Mouse (Mus musculus): ENCODE measurements around the gene Crygd.
"Not testable (repeated sequence)": the region's sequence is repeated elsewhere in the genome, so short reads cannot be mapped to it uniquely, and the experiment has no call there.

The Crygd gene

DNA sequence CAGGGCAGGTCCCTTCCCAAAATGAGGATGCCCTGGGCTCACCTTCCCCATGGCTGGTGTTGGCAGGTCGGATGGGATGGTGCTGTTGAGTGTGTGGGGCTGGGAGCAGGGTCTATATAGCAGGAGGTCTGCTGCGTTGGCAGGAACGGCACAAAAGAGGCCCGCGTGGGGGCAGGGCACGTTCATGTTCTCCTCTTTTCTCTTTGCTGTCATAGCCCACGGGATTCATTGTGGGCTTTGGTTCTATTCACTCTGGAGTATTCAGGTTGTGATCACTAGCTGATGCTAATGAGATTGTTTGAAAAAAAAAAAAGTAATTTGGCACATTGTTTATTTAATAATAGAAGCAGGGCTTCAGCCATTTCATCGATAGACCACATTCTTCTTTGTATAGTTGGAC, at the start of gene Crygd:
TSS of gene Crygd (minus strand) at position 101 of the 400 bp plus-strand sequence.
- DNase-seq (ENCODE audit: low spot score in 2 of 2): no peak

DNA sequence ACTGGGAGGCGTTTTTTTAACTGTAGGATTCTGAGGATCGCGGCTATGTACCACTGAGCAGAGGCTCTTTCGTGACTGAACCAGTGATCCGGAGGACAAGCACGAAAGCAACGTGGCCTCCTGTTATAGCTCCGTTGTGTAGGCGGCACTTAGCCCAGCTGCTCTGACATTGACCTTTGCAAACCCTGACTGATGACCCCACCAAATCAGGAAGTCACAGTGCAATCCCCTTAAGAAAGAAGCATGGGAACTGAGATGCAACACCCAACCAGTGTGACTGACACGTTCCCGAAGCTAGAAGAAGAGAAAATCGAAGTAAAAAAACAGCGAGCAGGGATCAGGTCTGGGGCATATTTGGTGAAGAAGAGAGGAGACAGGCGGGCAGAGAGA, 49.5 kb upstream of the Crygd start:
- no peak for DNase-seq (ENCODE audit: low spot score in 2 of 2)

DNA sequence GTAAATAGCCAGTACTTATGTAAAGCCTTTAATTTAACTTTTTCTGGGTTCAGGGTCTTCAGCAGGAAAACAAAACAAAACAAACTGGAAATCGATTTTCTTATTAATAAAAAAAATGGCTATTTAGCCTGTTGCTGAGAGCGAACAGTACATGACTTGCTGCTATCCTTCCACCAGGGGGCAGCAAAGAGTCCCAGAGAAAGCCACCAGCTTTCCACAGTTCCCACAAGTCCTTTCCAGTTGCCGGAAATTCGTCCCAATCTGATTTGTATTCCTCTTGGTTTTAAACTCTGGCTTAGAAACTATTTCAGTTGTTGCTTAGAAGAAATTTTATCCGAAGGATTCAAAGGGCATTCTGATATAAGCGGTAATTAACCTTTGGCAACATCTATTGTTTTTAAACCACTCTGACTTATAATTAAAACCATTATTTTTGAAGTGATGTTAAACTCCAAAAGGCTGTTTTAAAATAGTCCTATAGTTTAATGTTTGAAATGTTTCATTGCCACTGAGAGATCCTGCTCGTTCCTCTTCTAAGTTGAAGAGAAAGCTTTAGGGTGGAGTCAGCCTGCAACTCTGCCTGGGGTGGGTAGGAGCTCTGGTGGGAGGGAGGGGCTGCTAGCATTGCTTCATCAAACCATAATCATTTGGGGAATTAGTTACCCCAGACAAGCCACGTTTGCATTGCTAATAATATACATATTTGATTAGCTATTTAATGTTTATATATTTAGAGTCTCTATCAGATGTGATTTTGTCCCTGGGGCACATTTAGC, 49.0 kb upstream of the Crygd start:
- peak in 1 of 2 experiments; percentile 33 for DNase-seq (ENCODE audit: low spot score in 2 of 2)

DNA sequence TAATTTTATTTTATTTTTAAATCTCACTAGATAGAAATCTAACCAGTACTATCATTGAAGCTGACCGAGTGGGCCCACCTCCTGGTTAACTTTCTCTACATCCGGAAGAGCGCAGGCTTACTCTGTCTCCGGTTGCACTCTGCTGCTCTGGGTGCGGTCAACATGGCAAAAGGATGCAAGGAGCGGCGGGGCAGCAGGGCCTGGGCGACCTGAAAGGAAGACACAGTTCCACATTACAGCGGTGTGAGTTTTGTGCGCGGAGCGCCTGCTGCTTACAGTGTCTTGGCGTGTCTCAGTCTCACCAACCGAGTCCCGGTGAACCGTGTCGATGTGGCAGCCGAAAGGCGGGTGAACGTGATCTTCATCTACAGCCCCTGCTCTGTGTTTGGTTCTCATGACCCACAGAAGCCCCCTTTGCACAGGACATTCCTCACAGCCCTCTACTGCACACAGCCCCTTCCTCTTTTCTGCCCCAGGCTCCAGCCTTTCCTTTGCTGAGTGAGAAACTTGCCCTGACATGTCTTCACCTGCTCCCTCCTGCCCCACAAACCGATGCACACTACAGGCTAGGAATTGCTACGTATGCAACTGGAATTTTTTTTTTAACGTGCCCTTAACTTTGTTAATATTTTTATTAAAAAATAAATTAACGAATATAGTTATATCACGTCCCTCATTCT, 46.6 kb upstream of the Crygd start:
- DNase-seq (ENCODE audit: low spot score in 2 of 2): no peak

DNA sequence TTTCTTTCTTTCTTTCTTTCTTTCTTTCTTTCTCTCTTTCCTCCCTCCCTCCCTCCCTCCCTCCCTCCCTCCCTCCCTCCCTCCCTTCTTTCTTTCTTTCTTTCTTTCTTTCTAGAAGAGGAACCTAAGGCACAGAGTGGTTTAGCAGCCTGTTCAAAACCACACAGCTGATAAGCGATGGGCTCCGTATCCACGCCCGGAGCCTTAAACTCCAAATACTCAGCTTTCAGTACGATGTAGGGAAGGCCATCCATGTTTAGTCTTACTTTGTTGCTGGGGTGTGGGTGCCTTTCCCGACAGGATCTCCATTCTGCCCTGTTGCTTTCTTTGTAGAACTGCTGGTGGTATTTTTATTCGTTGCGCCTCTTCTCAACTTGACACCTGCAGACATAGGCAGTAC, 45.9 kb upstream of the Crygd start:
- no peak for DNase-seq (ENCODE audit: low spot score in 2 of 2)

DNA sequence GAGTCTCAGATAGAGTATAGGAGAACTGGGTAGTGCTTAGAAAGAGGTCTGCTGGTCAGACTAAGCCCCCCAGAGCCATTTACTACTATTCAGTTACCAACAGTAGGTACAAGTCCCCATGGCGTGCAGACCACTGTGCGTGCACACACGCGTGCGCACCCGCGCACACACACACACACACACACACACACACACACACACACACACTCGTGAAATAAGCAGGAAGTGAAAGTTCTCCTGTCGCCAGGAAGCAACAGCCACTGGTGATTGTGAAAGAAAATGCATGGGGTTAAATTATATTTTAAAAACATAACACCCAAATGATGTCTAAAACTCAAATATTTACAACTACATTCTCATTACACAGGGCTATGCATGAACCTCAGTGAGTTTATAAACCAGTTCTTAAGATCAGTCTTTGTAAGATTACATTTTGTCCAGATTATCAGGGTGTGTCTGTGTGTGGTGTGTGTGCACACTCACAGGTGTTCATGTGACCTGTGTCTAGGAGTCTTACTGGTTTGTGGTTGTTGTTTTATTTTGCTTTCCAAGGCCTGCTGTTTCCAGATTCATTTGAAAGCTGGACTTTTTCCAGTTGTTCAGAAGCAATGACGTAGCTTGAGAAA, 44.5 kb upstream of the Crygd start:
- DNase-seq (ENCODE audit: low spot score in 2 of 2): no peak

DNA sequence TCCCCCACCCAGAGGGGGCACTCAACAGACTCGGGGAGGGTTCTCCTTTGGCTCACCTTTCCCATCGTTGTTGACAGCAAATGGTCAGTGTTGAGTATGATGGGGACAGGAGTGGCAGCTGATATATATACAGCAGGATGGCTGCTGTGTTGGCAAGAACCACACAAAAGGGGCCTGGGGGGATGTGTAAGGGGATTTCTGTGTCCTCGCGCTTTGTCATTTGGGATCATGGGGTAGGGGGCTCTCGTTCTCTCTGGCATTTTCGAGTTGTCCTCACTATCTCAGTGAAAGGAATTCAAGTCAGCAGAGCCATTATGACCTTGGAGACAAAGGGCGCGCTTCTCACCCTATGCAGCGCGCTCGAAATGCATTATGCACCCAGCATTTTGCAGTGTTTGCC, 40.0 kb upstream of the Crygd start, which contains the start of gene Cryga:
TSS of gene Cryga (minus strand) at position 101 of the 400 bp plus-strand sequence.
- no peak for DNase-seq (ENCODE audit: low spot score in 2 of 2)

DNA sequence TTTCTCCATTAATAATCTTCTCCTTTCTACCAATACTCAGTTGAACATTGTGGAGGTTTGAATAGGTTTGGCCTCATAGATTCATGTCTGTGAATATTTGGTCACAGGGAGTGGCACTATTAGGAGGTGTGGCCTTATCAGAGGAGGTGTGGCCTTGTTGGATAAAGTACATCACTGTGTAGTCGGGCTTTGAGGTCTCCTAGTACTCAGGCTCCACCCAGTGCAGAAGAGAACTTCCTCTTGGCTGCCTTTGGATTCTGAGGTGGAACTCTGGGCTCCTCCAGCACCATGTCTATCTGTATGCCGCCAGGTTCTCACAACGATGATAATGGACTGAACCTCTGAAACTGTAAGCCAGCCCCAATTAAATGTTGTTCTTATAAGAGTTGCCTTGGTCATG, 33.7 kb upstream of the Crygd start:
- no peak for DNase-seq (ENCODE audit: low spot score in 2 of 2)

DNA sequence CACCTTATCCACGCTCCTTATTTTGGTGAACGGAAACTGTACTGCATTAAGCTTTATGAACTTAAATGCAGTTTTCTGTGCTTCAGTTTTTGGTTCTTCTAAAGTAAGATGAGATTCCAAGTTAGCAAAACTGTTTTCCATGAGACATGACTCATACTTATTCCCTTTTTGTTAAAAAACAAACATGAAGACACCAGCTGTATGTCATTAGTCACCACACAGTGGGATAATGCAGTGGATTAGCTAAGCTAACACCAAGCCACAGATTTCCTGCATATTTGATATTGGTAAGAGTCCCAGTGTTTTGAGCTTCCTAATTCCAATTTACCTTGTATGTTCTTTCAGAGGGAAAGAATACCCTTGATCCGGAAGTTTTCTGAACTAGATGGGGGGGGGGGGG, 28.3 kb upstream of the Crygd start:
- no peak for DNase-seq (ENCODE audit: low spot score in 2 of 2)

DNA sequence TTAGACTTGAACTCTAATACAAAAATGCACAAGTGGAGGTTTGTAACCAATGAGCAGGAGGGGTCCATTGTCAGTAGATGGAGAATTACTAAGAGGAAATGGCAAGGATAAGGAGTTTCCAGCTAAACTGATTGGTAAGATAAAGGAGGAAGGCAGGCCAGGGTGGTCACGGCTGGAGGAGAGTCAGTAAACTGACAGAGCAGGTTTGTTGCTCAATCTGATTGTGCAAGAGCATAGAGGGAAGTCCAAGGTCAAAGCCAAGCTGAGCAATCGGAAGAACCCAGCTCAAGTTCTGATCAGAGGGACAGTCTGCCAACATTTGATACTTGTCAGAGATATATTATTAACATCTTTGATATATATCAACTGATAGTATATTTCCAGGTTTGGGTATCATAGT, 27.1 kb upstream of the Crygd start:
- no peak for DNase-seq (ENCODE audit: low spot score in 2 of 2)

DNA sequence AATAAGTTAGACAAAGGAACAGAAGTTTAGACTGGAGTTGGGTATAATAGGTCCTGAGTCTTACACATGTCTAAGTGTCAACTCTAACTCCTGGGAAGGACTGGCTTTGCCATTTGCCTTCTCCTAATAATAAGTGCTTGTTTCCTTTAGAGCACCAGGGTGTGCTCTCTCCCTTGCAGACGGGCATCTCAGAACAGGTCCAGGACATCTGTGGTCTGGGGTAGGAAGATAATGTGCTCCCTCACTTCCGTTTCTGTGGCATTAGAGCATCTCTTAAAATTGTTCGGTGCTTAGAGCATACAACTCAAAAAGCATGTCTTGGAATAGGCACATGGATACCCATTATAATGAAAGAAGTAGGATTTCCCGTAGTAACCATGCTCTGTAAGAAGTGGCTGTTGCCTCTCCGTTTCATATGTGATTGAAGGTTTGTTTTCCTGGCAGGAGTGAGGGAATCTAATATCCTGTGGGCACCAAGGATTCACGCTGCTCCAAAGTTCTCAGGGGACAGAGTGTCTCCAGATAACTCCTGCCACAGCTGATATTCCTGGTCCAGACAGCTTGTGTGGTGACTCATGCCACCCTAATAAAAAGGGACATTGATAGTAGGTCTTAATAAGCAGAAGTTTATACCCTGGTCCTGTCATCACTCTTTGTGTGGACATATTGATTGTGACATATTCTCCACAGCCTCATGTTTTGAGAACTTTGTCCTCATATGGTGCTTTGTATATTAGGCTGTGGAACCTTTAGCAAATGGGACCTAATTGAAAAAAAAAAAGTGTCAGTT, 25.5 kb upstream of the Crygd start:
- DNase-seq (ENCODE audit: low spot score in 2 of 2): no peak

DNA sequence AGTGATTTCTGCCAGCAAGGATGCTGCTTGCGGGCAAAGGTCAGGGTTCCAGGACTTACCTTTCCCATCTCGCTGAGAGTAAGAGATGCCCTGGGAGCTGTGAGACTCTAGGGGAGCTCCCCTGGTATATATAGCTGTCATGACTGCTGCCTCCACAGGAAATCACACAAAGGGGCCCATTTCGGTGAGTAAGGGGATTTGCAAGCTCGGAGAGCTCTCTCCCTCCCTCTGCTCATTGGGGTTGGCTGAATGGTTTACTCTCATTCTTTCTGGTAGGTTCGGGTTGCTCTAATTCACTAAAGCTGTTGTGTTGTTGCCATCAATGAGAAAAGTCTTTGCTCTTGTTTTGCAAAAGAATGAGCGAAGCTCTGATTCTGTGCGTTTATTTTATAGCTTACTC, 18.9 kb upstream of the Crygd start, which contains the start of gene Crygb:
TSS of gene Crygb (minus strand) at position 101 of the 400 bp plus-strand sequence.
- no peak for DNase-seq (ENCODE audit: low spot score in 2 of 2)

DNA sequence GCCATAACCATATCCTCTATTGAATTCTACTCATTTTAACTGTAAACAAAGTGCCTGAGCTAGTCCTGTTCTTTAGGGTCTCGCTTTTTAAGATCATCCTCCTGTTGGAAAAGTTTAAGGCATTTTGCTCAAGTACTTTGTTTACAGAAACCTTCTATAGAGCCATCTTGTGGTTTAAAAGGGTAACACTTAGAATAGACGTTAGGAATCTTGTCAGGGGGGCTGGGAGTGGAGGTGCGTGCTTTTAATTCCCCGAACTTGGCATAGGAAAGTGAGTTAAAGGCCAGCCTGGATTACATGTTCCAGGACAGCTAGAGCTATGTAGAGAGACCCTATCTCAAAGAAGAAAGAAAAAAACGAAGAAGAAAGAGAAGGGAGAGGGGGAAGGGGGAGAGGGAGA, 12.4 kb upstream of the Crygd start:
- no peak for DNase-seq (ENCODE audit: low spot score in 2 of 2)

DNA sequence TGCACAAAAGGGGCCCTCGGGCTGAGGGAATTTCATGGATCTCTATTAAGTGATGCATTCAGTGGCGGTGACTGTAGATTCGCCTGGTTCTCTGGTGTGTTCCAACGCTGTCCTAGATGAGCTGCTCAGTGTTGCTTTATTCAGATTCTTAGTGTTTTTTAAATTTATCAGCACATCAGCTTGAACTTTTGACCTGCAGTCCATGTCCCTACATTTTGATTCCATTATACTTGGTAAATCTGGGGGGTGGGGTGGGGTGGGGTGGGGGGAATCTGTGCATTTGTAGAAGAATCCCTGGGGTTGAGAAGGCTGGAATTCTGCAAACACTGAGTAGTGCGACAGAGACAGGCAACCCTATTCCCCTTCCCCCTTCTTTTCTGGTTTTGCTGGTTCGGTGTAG, 10.3 kb upstream of the Crygd start, which contains the start of gene Crygc:
TSS of gene Crygc (minus strand) at position 101 of the 400 bp plus-strand sequence.
- no peak for DNase-seq (ENCODE audit: low spot score in 2 of 2)

DNA sequence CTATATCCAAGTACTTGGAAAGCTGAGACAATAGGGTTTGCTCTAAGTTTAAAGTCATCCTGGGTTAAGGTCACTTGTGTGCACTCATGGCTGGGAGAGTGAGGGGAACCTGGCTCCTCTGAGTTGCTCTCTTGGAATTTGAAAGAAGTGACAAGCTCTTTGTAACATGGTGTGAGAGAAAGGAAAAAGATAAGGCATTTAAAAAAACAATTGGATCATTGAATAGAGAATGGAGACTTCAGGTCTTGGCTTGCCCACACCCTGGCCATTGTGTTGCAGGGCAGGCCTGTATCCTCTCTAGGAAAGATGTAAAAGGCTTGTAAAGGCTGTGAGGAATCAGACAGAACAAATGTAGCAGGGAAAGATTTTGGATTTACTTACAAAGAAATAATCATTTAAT, 4.6 kb upstream of the Crygd start:
- DNase-seq (ENCODE audit: low spot score in 2 of 2): no peak

DNA sequence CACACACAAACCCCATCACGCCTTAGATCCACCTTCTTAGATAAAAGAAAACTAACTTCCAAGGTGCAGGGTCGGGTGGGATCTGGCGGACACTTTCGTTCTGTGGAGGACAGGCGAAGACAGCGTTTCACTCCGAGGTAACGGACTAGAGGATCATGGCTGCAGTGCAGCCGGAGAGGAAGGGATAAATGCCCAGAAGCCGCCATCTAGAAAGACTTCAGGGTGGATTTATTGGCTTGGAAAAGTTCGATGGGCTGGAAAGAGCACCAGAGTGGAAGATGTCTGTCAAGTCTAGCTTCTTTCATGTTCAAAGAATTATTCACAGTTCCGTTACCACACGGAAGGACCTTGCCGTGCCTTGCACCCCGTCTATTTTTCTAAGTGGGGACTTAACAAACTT, 949 bp upstream of the Crygd start:
- no peak for DNase-seq (ENCODE audit: low spot score in 2 of 2)

DNA sequence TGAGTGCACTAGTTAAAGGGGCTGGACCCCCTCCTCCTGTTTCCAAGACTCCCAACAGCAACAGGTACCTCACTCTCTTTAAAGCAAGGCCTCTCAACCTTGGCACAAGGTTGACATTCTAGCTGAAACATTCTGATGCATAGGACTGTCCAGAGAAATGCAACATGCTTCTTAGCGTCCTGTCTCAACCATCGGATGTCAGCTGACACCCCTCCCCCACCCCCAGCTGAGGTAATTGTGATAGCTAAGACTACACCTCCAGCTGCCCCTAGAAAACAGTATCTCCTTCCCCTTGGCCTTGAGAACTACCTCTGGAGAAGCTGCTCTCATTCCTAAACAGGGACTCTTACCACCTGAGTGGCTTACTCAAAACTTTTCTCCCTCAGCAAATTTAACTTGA, 11.1 kb downstream of the Crygd start:
- DNase-seq (ENCODE audit: low spot score in 2 of 2): no peak

DNA sequence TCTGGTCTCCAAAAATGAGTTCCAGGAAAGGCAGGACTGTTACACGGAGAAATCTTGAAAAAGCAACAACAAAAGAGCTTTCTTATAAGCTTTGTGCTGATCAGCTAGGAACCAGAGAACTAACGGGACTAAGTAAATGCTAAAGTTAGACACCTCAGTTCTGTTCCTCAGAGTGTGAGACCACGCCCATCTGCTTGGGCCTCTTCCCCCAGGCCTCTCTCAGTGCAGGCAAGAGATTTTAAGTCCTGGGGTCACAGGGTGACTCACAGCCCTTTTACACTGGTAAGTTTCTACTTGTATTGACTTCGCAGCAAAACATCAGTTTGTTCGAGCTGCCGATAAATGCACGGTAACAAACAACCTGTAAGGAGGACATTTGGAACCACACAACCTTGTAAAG, 11.6 kb downstream of the Crygd start:
- DNase-seq (ENCODE audit: low spot score in 2 of 2): no peak

DNA sequence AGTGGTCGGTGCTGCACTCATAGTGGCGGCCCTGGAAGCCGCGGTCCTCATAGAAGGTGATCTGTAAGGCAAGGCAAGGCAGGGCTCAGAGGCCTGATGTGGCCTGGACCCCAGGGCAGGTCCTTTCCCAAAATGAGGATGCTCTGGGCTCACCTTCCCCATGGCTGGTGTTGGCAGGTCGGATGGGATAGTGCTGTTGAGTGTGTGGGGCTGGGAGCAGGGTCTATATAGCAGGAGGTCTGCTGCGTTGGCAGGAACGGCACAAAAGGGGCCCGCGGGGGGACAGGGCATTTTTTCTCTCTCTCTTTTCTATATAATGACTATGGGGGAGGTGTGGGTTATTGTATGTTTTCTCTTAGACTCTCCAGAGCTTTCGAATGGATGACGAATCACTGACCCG, 12.3 kb downstream of the Crygd start, which contains the start of gene Cryge:
TSS of gene Cryge (minus strand) at position 198 of the 400 bp plus-strand sequence.
- DNase-seq (ENCODE audit: low spot score in 2 of 2): not testable (repeated sequence)

DNA sequence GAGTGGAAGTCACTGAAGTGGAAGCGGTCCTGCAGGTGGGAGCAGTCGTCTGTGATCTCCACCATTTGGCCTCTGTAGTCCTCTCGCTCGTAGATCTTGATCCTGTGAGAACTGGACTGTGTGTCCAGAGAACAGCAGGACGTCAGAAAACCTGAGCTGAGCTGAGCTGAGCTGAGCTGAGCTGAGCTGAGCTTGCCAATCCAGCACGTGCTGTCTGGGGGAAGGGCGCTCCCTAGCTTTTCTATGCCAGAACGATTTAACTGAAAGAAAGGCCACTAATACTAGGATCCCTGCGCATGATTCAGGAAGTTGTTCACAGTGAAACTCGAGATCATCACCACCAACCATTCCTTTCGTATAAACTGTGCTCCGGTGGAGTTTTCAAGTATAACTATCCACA, 14.5 kb downstream of the Crygd start:
- DNase-seq (ENCODE audit: low spot score in 2 of 2): no peak

DNA sequence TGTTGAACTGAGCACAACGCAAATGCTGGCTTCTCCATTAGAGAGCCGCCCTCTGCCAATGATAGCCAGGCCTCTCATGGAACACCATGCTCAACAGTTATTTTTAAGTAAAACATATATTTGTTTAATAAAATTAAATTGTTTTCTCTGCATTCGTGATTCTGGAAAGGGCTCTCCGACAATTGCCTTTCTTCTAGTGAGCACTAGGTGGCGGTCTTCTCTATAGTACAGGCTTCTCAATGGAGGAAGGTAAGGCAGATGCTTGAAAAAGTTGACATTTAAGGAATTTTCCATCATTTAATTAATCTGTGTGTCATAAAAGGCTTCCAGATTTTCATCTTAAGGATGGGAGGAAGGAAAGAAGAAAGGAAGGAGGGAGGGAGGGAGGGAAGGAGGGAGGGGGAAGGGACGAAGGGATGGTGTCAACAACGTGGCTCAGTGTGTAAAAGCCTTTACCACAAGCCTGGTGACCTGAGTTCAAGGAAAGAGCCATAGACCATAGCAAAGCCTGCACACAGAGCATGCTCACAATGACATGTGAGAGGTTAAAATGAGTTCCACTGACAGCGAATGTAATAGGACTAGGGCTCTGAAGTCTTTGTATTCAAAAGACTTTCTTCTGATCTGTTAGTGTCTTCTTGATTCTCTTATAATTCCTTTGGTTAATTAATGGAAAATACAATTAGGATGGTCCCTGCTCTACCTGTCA, 16.7 kb downstream of the Crygd start:
- DNase-seq (ENCODE audit: low spot score in 2 of 2): peak in 1 of 2 experiments; percentile 3

Data from thymus, postnatal 10 days (tissue).